Mouse (Mus musculus): Measurements from ENCODE around the gene Slc16a9. TPM values are rescaled to one million over a fixed set of nuclear protein-coding genes. Genes with fewer than 3 reads are reported as not detected.

The Slc16a9 gene
- polyA plus RNA-seq, 1 experiment from 2014 or later, result 1.7 TPM

- H3K9me3 ChIP-seq (ENCODE audit: control insufficient read depth, low read length), result no peaks in the 10 kb centered on the region
- no peak for DNase-seq (ENCODE audit: low spot score)
- H3K27me3 ChIP-seq (replicated peaks; ENCODE audit: control insufficient read depth, insufficient read depth, low read length), result no peaks in the 10 kb centered on the region
- WGBS, result 79% methylated on average over 6 of the region's 6 CpGs
- H3K36me3 ChIP-seq (ENCODE audit: control insufficient read depth, insufficient read depth, low read length), result no peaks in the 10 kb centered on the region
- no peak overlapping the region for H3K4me3 ChIP-seq (ENCODE audit: low read depth, low read length)
- H3K27ac ChIP-seq (ENCODE audit: low read depth), result no peak overlapping the region
- no peaks in the 10 kb centered on the region for H3K4me1 ChIP-seq (replicated peaks; ENCODE audit: control insufficient read depth, insufficient read depth, low read length)
- no peak for ATAC-seq (replicated peaks; ENCODE audit: low FRiP score, low TSS enrichment, low read depth)
- H3K9ac ChIP-seq (ENCODE audit: low read length), result no peak overlapping the region
- no peak overlapping the region for H3K4me2 ChIP-seq (ENCODE audit: low read length)
Observed at GRCm38 (mm10) chr10:70230352-70230751, 14.5 kb upstream of the Slc16a9 start.

- Histone ChIP-seq H3K9me3 (ENCODE audit: control insufficient read depth, low read length) (no peaks in the 10 kb centered on the region), H3K27ac (ENCODE audit: low read depth) (no peak overlapping the region), H3K27me3 (replicated peaks; ENCODE audit: control insufficient read depth, insufficient read depth, low read length) (no peaks in the 10 kb centered on the region), H3K4me2 (ENCODE audit: low read length) (no peak overlapping the region), H3K9ac (ENCODE audit: low read length) (no peak overlapping the region), H3K36me3 (ENCODE audit: control insufficient read depth, insufficient read depth, low read length) (no peaks in the 10 kb centered on the region), H3K4me3 (ENCODE audit: low read depth, low read length) (no peak overlapping the region), H3K4me1 (replicated peaks; ENCODE audit: control insufficient read depth, insufficient read depth, low read length) (no peaks in the 10 kb centered on the region)
- no peak for ATAC-seq (replicated peaks; ENCODE audit: low FRiP score, low TSS enrichment, low read depth)
- no peak for DNase-seq (ENCODE audit: low spot score)
- 61% methylated on average over 2 of the region's 2 CpGs for WGBS
Observed at GRCm38 (mm10) chr10:70237936-70238335, 7.0 kb upstream of the Slc16a9 start.

GRCm38 (mm10) chr10:70242751-70243444, 2.0 kb upstream of the Slc16a9 start:
- H3K36me3 ChIP-seq (ENCODE audit: control insufficient read depth, insufficient read depth, low read length), result no peaks in the 10 kb centered on the region
- no peak overlapping the region for H3K27ac ChIP-seq (ENCODE audit: low read depth)
- ATAC-seq (replicated peaks; ENCODE audit: low FRiP score, low TSS enrichment, low read depth) (no peak), DNase-seq (ENCODE audit: low spot score) (no peak)
- 53% methylated on average over 8 of the region's 8 CpGs for WGBS
- H3K9ac ChIP-seq (ENCODE audit: low read length), result no peak overlapping the region
- H3K4me3 ChIP-seq (ENCODE audit: low read depth, low read length), result no peak overlapping the region
- H3K9me3 ChIP-seq (ENCODE audit: control insufficient read depth, low read length), result no peaks in the 10 kb centered on the region
- H3K4me1 ChIP-seq (replicated peaks; ENCODE audit: control insufficient read depth, insufficient read depth, low read length), result 0 out of 2 replicates have a peak, but pooled peaks cover 10% of the 10 kb centered on the region
- H3K27me3 ChIP-seq (replicated peaks; ENCODE audit: control insufficient read depth, insufficient read depth, low read length), result peaks cover 22% of the 10 kb centered on the region
- no peak overlapping the region for H3K4me2 ChIP-seq (ENCODE audit: low read length)

- Histone ChIP-seq H3K27ac (ENCODE audit: low read depth) (no peak overlapping the region), H3K9me3 (ENCODE audit: control insufficient read depth, low read length) (no peaks in the 10 kb centered on the region), H3K9ac (ENCODE audit: low read length) (peak overlapping the region; percentile 63), H3K4me1 (replicated peaks; ENCODE audit: control insufficient read depth, insufficient read depth, low read length) (0 out of 2 replicates have a peak, but pooled peaks cover 10% of the 10 kb centered on the region), H3K27me3 (replicated peaks; ENCODE audit: control insufficient read depth, insufficient read depth, low read length) (peaks cover 22% of the 10 kb centered on the region), H3K36me3 (ENCODE audit: control insufficient read depth, insufficient read depth, low read length) (no peaks in the 10 kb centered on the region), H3K4me2 (ENCODE audit: low read length) (peak overlapping the region; percentile 80), H3K4me3 (ENCODE audit: low read depth, low read length) (peak overlapping the region; percentile 63)
- DNase-seq (ENCODE audit: low spot score) (no peak), ATAC-seq (replicated peaks; ENCODE audit: low FRiP score, low TSS enrichment, low read depth) (peak; percentile 45)
- WGBS, result 1% methylated on average over 16 of the region's 16 CpGs
Observed at GRCm38 (mm10) chr10:70245559-70245945, 652 bp downstream of the Slc16a9 start.

DNA sequence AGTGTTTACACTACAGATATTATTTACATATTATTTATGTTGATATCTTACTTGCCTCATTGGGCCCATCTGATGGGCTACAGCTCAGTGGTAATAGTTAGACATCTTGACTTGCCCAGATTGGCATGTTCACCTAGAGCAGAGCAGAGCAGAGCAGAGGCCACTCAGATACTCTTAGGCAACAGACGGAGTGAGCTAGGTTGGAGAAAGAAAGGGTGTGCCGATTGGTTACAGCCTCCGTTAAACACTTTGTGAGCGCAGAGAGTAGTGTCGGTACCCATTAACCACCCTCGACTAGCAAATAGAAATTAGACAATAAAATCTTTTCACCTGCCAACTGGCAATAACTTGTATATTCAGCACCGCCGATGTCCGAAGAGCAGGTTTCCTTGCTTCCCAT, 1.2 kb downstream of the Slc16a9 start:
- no peak for ATAC-seq (replicated peaks; ENCODE audit: low FRiP score, low TSS enrichment, low read depth)
- Histone ChIP-seq H3K4me3 (ENCODE audit: low read depth, low read length) (0 out of 2 replicates have a peak overlapping the region, but pooled peaks have one; percentile 63), H3K36me3 (ENCODE audit: control insufficient read depth, insufficient read depth, low read length) (no peaks in the 10 kb centered on the region), H3K4me1 (replicated peaks; ENCODE audit: control insufficient read depth, insufficient read depth, low read length) (0 out of 2 replicates have a peak, but pooled peaks cover 10% of the 10 kb centered on the region), H3K27me3 (replicated peaks; ENCODE audit: control insufficient read depth, insufficient read depth, low read length) (peaks cover 22% of the 10 kb centered on the region), H3K27ac (ENCODE audit: low read depth) (no peak overlapping the region), H3K9me3 (ENCODE audit: control insufficient read depth, low read length) (no peaks in the 10 kb centered on the region), H3K4me2 (ENCODE audit: low read length) (peak overlapping the region; percentile 80), H3K9ac (ENCODE audit: low read length) (no peak overlapping the region; the same call in 1 of the 2 replicates)
- 32% methylated on average over 9 of the region's 9 CpGs for WGBS
- DNase-seq (ENCODE audit: low spot score), result peak; percentile 58

- Histone ChIP-seq H3K36me3 (ENCODE audit: control insufficient read depth, insufficient read depth, low read length) (no peaks in the 10 kb centered on the region), H3K9ac (ENCODE audit: low read length) (no peak overlapping the region), H3K4me3 (ENCODE audit: low read depth, low read length) (no peak overlapping the region), H3K27ac (ENCODE audit: low read depth) (no peak overlapping the region), H3K27me3 (replicated peaks; ENCODE audit: control insufficient read depth, insufficient read depth, low read length) (peaks cover 11% of the 10 kb centered on the region), H3K4me2 (ENCODE audit: low read length) (no peak overlapping the region), H3K9me3 (ENCODE audit: control insufficient read depth, low read length) (no peaks in the 10 kb centered on the region), H3K4me1 (replicated peaks; ENCODE audit: control insufficient read depth, insufficient read depth, low read length) (0 out of 2 replicates have a peak, but pooled peaks cover 5% of the 10 kb centered on the region)
- DNase-seq (ENCODE audit: low spot score) (no peak), ATAC-seq (replicated peaks; ENCODE audit: low FRiP score, low TSS enrichment, low read depth) (no peak)
- WGBS, result 94% methylated on average over 4 of the region's 4 CpGs
Observed at GRCm38 (mm10) chr10:70250354-70250753, 5.5 kb downstream of the Slc16a9 start.

DNA sequence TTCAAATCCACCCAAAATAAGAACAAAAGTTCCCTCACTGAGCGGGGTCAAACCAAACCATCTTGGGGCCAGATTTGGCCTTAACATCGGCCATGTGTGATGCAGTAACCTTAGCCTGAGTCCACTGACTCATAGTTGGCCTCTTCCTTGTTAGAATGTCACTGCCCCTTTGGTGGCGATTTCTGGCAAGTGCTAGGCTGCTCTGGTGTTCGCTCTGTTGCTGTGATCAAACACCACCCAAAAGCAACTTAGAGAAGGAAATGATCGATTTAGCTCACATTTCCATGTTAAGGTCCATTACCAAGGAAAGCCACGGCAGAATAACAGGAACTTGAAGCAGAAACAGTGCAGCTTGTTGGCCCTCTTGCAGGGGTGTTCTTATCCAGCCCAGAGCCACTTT, 5.9 kb downstream of the Slc16a9 start:
- Histone ChIP-seq H3K27ac (ENCODE audit: low read depth) (no peak overlapping the region), H3K4me2 (ENCODE audit: low read length) (no peak overlapping the region), H3K9ac (ENCODE audit: low read length) (no peak overlapping the region), H3K36me3 (ENCODE audit: control insufficient read depth, insufficient read depth, low read length) (no peaks in the 10 kb centered on the region), H3K4me3 (ENCODE audit: low read depth, low read length) (no peak overlapping the region), H3K4me1 (replicated peaks; ENCODE audit: control insufficient read depth, insufficient read depth, low read length) (0 out of 2 replicates have a peak, but pooled peaks cover 4% of the 10 kb centered on the region), H3K27me3 (replicated peaks; ENCODE audit: control insufficient read depth, insufficient read depth, low read length) (peaks cover 9% of the 10 kb centered on the region), H3K9me3 (ENCODE audit: control insufficient read depth, low read length) (no peaks in the 10 kb centered on the region)
- DNase-seq (ENCODE audit: low spot score), result no peak
- 86% methylated on average over 6 of the region's 6 CpGs for WGBS
- no peak for ATAC-seq (replicated peaks; ENCODE audit: low FRiP score, low TSS enrichment, low read depth)

DNA sequence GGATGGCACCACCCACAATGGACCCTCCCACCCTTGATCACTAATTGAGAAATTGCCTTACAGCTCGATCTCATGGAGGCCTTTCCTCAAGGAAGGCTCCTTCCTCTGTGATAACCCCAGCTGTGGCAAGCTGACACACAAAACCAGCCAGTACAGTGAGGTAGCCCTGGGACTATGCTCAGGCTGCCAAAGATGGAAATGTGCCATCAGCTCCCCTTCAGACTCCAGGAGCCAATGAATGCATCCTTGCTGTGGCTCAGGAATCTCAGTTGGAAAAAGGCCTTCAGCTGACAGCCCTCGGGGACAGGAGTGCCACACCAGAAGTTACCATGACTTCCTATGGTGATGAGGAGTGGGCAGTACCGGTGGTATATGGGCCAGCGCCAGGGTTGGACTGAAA, 9.8 kb downstream of the Slc16a9 start:
- Histone ChIP-seq H3K4me2 (ENCODE audit: low read length) (no peak overlapping the region), H3K4me1 (replicated peaks; ENCODE audit: control insufficient read depth, insufficient read depth, low read length) (no peaks in the 10 kb centered on the region), H3K36me3 (ENCODE audit: control insufficient read depth, insufficient read depth, low read length) (no peaks in the 10 kb centered on the region), H3K27ac (ENCODE audit: low read depth) (no peak overlapping the region), H3K4me3 (ENCODE audit: low read depth, low read length) (no peak overlapping the region), H3K27me3 (replicated peaks; ENCODE audit: control insufficient read depth, insufficient read depth, low read length) (no peaks in the 10 kb centered on the region), H3K9ac (ENCODE audit: low read length) (no peak overlapping the region), H3K9me3 (ENCODE audit: control insufficient read depth, low read length) (no peaks in the 10 kb centered on the region)
- ATAC-seq (replicated peaks; ENCODE audit: low FRiP score, low TSS enrichment, low read depth) (no peak), DNase-seq (ENCODE audit: low spot score) (no peak)
- 86% methylated on average over 4 of the region's 4 CpGs for WGBS

All from intestine, embryonic 14.5 days (tissue).